Mouse (Mus musculus): Measurements from ENCODE around the gene Nmral1. TPM values are rescaled to one million over a fixed set of nuclear protein-coding genes. Genes with fewer than 3 reads are reported as not detected.
"Not testable (repeated sequence)": the region's sequence is repeated elsewhere in the genome, so short reads cannot be mapped to it uniquely, and the experiment has no call there.

Nmral1 gene
- total and polyA plus RNA-seq, 3 experiments = 2.2 to 4.0 (median 2.7) TPM

GRCm38 (mm10) chr16:4762437-4762836, 43.3 kb upstream of the Nmral1 start:
- H3K79me2 ChIP-seq (replicated peaks; ENCODE audit: control insufficient read depth, insufficient read depth, low read length) = peaks cover 3% of the 10 kb centered on the region; the same call in 1 of the 2 replicates
- intact Hi-C loops (cut with DNase I) = loop anchor here (10.0 kb wide), 1 partner anchor 102 kb away; no protein-coding TSS in a partner anchor
- no peak for DNase-seq
- peaks cover 13% of the 10 kb centered on the region for H3K36me3 ChIP-seq (ENCODE audit: control insufficient read depth, insufficient read depth, low read length)
- TF ChIP-seq POLR2A (IDR thresholded peaks at IDR 0.05; ENCODE audit: insufficient read depth, low read depth, low read length) = no peak
- H3K4me1 ChIP-seq (ENCODE audit: control insufficient read depth, insufficient read depth, low read length) = no peaks in the 10 kb centered on the region; the same call in 1 of the 2 replicates
- 83% methylated on average over 4 of the region's 4 CpGs for WGBS
- no peak overlapping the region for H3K27ac ChIP-seq
- H3K9ac ChIP-seq (ENCODE audit: low read depth, low read length) = no peak overlapping the region
- H3K4me3 ChIP-seq = no peak overlapping the region
- H3K27me3 ChIP-seq (ENCODE audit: control insufficient read depth, insufficient read depth, low read length) = no peaks in the 10 kb centered on the region

- 2% methylated on average over 34 of the region's 42 CpGs for WGBS
- H3K27me3 ChIP-seq (ENCODE audit: control insufficient read depth, insufficient read depth, low read length); H3K4me3 ChIP-seq; intact Hi-C loops (cut with DNase I); H3K79me2 ChIP-seq (replicated peaks; ENCODE audit: control insufficient read depth, insufficient read depth, low read length); H3K4me1 ChIP-seq (ENCODE audit: control insufficient read depth, insufficient read depth, low read length); H3K27ac ChIP-seq: not testable (repeated sequence)
- peak overlapping the region; percentile 51; the same call in 1 of the 2 replicates for H3K9ac ChIP-seq (ENCODE audit: low read depth, low read length)
- peak; percentile 40; the same call in 1 of the 2 replicates for TF ChIP-seq CTCF (IDR thresholded peaks at IDR 0.05)
- DNase-seq = peak in 1 of 2 experiments; percentile 38
- H3K36me3 ChIP-seq (ENCODE audit: control insufficient read depth, insufficient read depth, low read length) = peaks cover 24% of the 10 kb centered on the region
These were observed 37.6 kb upstream of the Nmral1 start for GRCm38 (mm10) chr16:4756660-4757335.

DNA sequence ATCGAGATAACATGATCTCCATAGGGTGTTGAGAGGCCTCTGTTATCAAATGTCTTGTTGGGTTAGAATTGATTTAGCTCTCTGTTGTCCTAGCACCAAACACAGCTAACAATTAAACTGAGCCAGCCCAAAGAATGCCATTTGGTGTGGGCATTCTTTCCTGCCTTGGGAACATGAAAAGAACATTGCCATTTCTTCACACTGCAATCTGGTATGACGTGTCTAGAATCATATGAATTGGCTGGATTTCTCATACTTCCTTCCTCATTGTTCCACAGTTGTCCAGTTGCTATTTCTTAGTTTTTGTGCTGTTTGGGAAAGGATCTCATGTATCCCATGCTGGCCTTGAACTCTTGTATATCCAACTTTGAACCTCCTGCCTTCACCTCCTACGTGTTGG, 34.9 kb upstream of the Nmral1 start:
- peak overlapping the region; percentile 18; the same call in 1 of the 2 replicates for H3K27ac ChIP-seq
- TF ChIP-seq POLR2A (IDR thresholded peaks at IDR 0.05; ENCODE audit: insufficient read depth, low read depth, low read length) (no peak), EP300 (IDR thresholded peaks at IDR 0.05; ENCODE audit: insufficient read depth, low read depth, low read length) (no peak), CTCF (IDR thresholded peaks at IDR 0.05) (no peak)
- DNase-seq = no peak
- no peaks in the 10 kb centered on the region for H3K27me3 ChIP-seq (ENCODE audit: control insufficient read depth, insufficient read depth, low read length)
- H3K4me1 ChIP-seq (ENCODE audit: control insufficient read depth, insufficient read depth, low read length) = peaks cover 3% of the 10 kb centered on the region
- H3K79me2 ChIP-seq (replicated peaks; ENCODE audit: control insufficient read depth, insufficient read depth, low read length) = no peaks in the 10 kb centered on the region; the same call in 1 of the 2 replicates
- H3K9ac ChIP-seq (ENCODE audit: low read depth, low read length) = no peak overlapping the region
- 55% methylated on average over 3 of the region's 3 CpGs for WGBS
- intact Hi-C loops (cut with DNase I) = no loop called here
- H3K36me3 ChIP-seq (ENCODE audit: control insufficient read depth, insufficient read depth, low read length) = peaks cover 20% of the 10 kb centered on the region
- no peak overlapping the region for H3K4me3 ChIP-seq

GRCm38 (mm10) chr16:4752155-4752554, 33.0 kb upstream of the Nmral1 start:
- TF ChIP-seq EP300 (IDR thresholded peaks at IDR 0.05; ENCODE audit: insufficient read depth, low read depth, low read length) = no peak
- no peak for TF ChIP-seq CTCF (IDR thresholded peaks at IDR 0.05)
- TF ChIP-seq POLR2A (IDR thresholded peaks at IDR 0.05; ENCODE audit: insufficient read depth, low read depth, low read length) = no peak
- Histone ChIP-seq H3K36me3 (ENCODE audit: control insufficient read depth, insufficient read depth, low read length) (peaks cover 18% of the 10 kb centered on the region), H3K27me3 (ENCODE audit: control insufficient read depth, insufficient read depth, low read length) (no peaks in the 10 kb centered on the region), H3K4me3 (no peak overlapping the region), H3K9ac (ENCODE audit: low read depth, low read length) (no peak overlapping the region), H3K27ac (no peak overlapping the region), H3K79me2 (replicated peaks; ENCODE audit: control insufficient read depth, insufficient read depth, low read length) (no peaks in the 10 kb centered on the region), H3K4me1 (ENCODE audit: control insufficient read depth, insufficient read depth, low read length) (peaks cover 3% of the 10 kb centered on the region)
- WGBS = 96% methylated on average over 3 of the region's 3 CpGs
- DNase-seq = no peak
- intact Hi-C loops (cut with DNase I) = no loop called here

DNA sequence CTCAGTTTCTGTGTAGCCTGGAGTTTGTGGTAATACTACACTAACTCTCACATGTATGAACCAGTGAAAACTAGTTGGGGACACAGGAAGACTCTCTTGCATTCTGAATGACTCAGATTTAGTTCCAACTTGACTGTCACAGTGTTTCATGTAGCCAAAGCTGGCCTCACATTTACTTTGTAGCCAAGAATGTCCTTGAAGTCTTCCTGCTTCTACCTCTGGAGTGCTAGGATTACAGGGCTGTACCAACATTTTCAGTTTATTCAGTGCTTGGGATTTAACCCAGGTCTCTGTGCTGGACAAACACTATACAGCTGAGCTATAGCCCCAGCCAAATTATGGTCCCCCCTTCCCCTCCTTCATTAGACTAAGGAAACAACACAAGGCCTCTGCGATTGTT, 23.0 kb upstream of the Nmral1 start:
- no peaks in the 10 kb centered on the region for H3K27me3 ChIP-seq (ENCODE audit: control insufficient read depth, insufficient read depth, low read length)
- H3K27ac ChIP-seq = no peak overlapping the region
- H3K4me1 ChIP-seq (ENCODE audit: control insufficient read depth, insufficient read depth, low read length) = peaks cover 6% of the 10 kb centered on the region
- intact Hi-C loops (cut with DNase I) = no loop called here
- DNase-seq = no peak
- H3K9ac ChIP-seq (ENCODE audit: low read depth, low read length) = no peak overlapping the region
- H3K4me3 ChIP-seq = no peak overlapping the region
- WGBS = 96% methylated on average over 1 of the region's 1 CpGs
- peaks cover 9% of the 10 kb centered on the region for H3K36me3 ChIP-seq (ENCODE audit: control insufficient read depth, insufficient read depth, low read length)
- TF ChIP-seq CTCF (IDR thresholded peaks at IDR 0.05) (no peak), EP300 (IDR thresholded peaks at IDR 0.05; ENCODE audit: insufficient read depth, low read depth, low read length) (no peak), POLR2A (IDR thresholded peaks at IDR 0.05; ENCODE audit: insufficient read depth, low read depth, low read length) (no peak)
- peaks cover 11% of the 10 kb centered on the region for H3K79me2 ChIP-seq (replicated peaks; ENCODE audit: control insufficient read depth, insufficient read depth, low read length)

DNA sequence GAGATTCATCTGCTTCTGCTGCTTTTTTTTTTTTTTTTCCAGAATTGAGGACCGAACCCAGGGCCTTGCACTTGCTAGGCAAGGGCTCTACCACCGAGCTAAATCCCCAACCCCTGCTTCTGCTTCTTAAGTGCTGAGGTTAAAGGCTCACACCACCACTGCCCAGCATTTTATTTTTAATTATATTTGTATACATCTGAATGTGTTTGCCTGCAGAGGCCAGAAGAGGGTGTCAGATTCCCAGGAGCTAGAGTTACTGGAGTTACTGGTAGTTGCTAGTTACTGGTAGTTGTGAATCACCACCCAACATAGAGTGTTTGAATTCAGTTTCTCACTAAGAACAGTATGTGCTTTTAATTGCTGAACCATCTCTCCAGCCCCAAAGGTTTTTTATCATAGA, 20.8 kb upstream of the Nmral1 start:
- H3K79me2 ChIP-seq (replicated peaks; ENCODE audit: control insufficient read depth, insufficient read depth, low read length) = peaks cover 15% of the 10 kb centered on the region
- H3K36me3 ChIP-seq (ENCODE audit: control insufficient read depth, insufficient read depth, low read length) = peaks cover 18% of the 10 kb centered on the region
- H3K27ac ChIP-seq = no peak overlapping the region
- peaks cover 6% of the 10 kb centered on the region for H3K4me1 ChIP-seq (ENCODE audit: control insufficient read depth, insufficient read depth, low read length)
- WGBS = 89% methylated on average over 2 of the region's 2 CpGs
- no peak for DNase-seq
- H3K4me3 ChIP-seq = no peak overlapping the region
- H3K27me3 ChIP-seq (ENCODE audit: control insufficient read depth, insufficient read depth, low read length) = no peaks in the 10 kb centered on the region
- H3K9ac ChIP-seq (ENCODE audit: low read depth, low read length) = no peak overlapping the region
- TF ChIP-seq CTCF (IDR thresholded peaks at IDR 0.05) = peak; percentile 44
- no peak for TF ChIP-seq EP300 (IDR thresholded peaks at IDR 0.05; ENCODE audit: insufficient read depth, low read depth, low read length)
- intact Hi-C loops (cut with DNase I) = no loop called here

All from heart, adult 2 months (tissue).